Mouse (Mus musculus) right cerebral cortex, postnatal 25 days (tissue): ENCODE measurements around the gene Cytip.
"Not testable (repeated sequence)": the region's sequence is repeated elsewhere in the genome, so short reads cannot be mapped to it uniquely, and the experiment has no call there.

Experiments used
- DNase-seq: peaks from one replicate; pipeline ENCODE4 v3.0.0; 2022

Gene Cytip

GRCm38 (mm10) chr2:58160541-58161307 lies 34.6 kb downstream of the Cytip start:
- no peak for DNase-seq

- DNase-seq, result no peak
These were observed 35.5 kb downstream of the Cytip start for GRCm38 (mm10) chr2:58159880-58160279.

DNA sequence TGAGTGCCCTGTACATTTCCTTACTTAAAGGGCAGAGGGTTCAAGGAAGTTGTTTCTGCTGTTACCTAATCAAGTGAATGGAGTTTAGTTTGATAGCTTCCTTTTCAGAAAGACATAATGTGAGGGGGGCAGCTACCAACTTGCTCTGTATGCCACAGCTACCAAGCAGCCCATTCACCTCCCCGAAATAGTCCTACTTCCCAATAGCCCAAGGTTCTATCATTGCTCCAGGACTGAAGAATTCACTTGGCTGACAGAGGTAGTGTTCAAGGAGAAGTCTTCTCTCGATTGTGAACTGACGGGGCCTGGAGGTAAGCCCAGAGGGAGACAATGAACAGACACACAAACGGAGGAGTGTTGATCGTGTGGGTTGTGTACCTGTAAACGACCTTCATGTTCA lies 36.2 kb downstream of the Cytip start:
- no peak for DNase-seq

GRCm38 (mm10) chr2:58158539-58158938 lies 36.8 kb downstream of the Cytip start:
- DNase-seq, result no peak

GRCm38 (mm10) chr2:58158107-58158506 lies 37.2 kb downstream of the Cytip start:
- no peak for DNase-seq

- no peak for DNase-seq
These were observed 37.9 kb downstream of the Cytip start for GRCm38 (mm10) chr2:58157466-58157865.

- DNase-seq, result no peak
These were observed 38.6 kb downstream of the Cytip start for GRCm38 (mm10) chr2:58156495-58157392.

DNA sequence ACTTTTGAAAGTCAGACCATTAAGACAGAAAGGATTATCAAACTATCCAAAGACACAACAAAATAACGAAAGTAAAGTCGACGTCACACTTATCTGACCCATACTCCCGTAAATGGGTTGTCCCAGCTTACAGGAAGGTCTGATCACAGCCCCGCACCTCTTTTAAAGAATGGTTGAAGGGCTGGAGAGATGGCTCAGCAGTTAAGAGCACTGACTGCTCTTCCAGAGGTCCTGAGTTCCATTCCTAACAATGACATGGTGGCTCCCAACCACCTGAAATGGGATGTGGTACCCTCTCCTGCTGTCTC lies 39.3 kb downstream of the Cytip start:
- no peak for DNase-seq

DNA sequence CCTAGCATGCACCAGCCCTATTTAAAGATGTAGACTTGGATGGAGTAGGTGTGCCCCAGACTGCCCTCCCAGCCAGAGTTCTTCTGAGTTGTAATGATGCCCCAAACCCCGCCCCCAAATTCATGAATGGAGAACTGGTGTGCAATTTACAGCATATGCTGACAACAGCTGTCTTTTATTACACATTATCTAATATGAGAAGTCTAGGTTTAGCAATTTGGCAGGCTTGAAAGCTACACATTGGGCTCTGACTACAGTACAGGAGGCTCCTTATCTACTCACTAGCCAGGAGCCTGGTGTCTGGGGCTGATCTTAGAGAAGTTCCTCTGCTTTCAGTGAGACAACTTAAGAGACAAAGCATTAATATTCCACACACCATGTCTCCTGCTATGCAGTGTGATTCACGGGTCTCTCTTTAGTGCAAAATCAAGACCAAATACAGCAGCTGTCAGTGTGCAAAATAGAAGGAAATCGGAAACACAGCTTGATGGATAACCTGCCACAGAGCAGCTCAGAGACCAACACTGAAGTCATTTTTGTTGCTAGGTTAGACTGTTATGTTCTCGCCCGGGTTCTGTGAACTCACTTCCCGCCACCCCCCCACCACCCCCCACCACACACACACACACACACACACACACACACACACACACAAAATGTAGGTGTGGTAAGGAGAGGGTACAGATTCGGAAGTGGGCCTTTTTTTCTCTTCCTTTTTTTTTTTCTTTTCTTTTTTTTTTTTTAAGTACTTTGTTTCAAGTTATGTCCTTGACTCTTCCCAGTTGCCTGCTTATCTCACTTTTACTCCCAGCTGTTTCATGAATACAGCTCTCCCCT lies 39.8 kb downstream of the Cytip start:
- DNase-seq, result no peak

GRCm38 (mm10) chr2:58154555-58154954 lies 40.8 kb downstream of the Cytip start:
- DNase-seq, result no peak

DNA sequence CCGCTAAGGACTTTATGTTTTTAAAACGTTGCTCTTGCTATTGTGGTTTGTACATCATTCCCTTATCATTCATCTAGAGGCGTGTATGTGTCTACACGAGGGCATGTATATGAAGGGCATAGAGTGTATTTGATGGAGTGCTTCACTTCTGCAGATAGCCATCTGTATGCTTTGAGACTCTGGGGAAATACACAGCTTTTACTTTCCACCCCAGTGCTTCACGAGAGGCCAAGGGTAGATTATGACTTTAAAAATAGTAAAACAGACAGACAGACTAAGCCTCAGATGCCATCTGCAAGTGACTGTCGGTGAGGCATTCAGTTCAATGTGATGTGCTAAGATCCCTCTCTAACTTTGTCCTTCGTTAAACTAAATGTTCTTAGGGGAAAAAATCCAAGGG lies 41.6 kb downstream of the Cytip start:
- no peak for DNase-seq

DNA sequence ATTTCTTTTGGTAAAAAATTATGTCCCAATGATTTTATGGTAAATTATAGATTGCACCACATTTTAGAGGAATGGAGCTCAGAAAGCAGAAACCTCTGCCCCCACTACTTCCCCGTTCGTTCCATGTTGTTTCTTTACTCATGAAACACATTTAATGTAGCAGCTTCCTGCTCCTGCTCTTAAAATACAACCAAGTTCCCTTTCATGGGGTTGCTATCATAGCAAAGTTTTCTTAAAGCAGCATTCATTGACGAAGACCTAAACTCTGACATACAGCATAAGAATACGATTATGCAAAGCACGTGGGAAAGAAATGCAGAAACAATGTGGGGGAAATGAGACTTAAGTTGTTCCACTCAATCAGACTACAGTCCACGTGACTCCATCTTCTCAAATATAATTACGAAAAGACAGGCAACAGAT lies 45.3 kb downstream of the Cytip start:
- DNase-seq, result no peak

DNA sequence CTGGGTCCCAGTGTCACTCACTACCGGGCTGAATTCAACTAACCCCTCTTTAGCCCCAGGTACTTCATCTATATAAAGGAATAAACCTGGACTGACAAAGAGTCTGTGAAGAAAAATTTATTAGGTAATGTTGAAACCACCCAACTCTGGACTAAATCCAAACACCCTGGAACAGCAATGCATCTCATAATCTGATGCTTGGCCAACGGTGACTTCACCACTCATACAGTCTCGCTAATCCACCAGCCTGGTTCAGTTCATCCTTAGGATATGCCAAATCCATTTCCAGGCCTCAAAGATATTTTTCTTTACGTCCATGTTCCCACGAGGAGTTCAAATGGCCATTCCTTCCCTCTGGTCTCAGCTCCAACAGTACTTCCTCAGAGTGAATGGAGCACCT lies 48.8 kb downstream of the Cytip start:
- DNase-seq, result no peak

- no peak for DNase-seq
These were observed 54.8 kb downstream of the Cytip start for GRCm38 (mm10) chr2:58140531-58140930.

GRCm38 (mm10) chr2:58138611-58139010 lies 56.7 kb downstream of the Cytip start:
- DNase-seq, result no peak

GRCm38 (mm10) chr2:58137676-58138075 lies 57.7 kb downstream of the Cytip start:
- DNase-seq, result no peak

DNA sequence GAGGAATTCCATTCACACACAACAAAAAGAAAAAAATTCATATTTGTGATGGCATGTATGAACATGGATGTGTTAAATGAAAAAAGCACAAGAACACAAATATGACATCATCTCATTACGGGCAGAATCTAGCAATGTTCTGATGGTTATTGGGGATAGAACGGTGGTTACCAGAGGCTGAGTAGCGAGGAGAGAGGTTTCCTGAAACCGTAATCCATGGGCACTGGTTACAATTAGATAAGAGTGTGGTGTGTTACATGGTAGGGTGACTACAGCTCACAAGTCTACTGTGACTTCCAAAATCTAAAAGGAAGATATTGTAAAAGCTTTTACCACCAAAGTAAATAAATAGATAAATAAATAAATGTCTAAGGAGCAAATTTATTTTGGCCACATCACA lies 58.8 kb downstream of the Cytip start:
- no peak for DNase-seq

DNA sequence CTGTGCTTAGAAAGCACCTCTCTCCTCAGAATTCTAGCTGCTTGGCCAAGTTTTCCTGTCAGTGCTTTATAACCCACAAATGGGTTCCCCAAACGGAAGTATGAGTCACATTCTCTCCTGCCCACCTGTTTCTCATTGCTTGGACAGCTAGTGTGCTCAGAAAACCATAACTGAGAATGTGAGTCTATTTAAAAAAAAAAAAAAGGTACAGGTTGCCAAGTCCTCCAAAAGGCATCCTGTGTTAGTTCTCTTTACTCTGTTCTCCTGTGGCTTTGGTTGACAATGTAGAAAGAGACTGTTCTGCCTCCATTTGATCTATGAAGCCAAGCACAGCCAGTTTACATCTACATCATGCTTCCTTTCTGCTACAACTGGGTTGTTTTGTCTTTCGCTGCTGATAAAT lies 60.3 kb downstream of the Cytip start:
- peak; percentile 18 for DNase-seq

GRCm38 (mm10) chr2:58132597-58132996 lies 62.7 kb downstream of the Cytip start:
- no peak for DNase-seq

GRCm38 (mm10) chr2:58129903-58130302 lies 65.4 kb downstream of the Cytip start:
- DNase-seq, result no peak

- no peak for DNase-seq
These were observed 84.2 kb downstream of the Cytip start for GRCm38 (mm10) chr2:58111105-58111504.

DNA sequence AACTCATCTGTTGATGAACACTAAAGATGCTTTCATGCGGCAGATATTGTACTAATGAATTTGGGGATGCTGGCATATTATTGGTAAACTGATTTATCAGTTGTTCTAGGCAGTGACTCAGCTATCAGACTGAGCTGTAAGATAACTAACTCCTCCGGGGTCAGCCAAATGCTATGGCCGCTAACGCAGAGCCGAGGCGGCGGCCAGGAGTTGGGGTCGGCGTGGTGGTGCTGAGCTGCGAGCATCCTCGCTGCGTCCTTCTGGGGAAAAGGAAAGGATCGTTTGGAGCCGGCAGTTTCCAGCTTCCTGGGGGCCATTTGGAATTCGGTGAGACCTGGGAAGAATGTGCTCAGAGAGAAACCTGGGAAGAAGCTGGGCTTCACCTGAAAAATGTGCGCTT lies 87.4 kb downstream of the Cytip start:
- not testable (repeated sequence) for DNase-seq

DNA sequence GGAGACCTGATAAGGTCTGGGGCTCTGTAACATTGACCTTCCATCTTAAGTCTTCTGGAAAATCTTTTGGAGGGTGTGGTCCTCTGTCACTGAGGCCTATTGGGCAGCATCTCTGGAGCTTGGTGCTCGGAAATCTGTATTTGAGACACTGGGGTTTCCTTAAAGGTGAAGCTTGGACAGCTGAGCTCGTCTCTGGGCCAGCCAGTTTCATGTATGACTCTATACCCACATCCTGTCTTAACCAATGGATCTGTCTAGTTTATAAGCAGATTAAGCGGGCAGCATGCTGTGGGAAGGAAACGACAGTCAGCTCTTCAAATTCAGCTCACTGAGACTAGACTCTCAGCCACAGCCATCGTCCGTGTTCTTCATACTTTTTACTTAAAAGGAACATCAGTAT lies 88.3 kb downstream of the Cytip start:
- DNase-seq, result no peak
